Mouse (Mus musculus) forebrain, embryonic 14.5 days (tissue): ENCODE data around the gene Camk2d. TPM values are rescaled to one million over a fixed set of nuclear protein-coding genes. Genes with fewer than 3 reads are reported as not detected.

Experiments
- ATAC-seq: fragments of 200-750 bp; cut with Nextera tagmentation; 2 replicates; pipeline ENCODE4 v1.8.0; 2017; ENCODE audit warnings: mild to moderate bottlenecking, moderate library complexity
- DNase-seq: peaks from one replicate; pipeline ENCODE4 v3.0.0-alpha.2; 2015; ENCODE audit warnings: low spot score
- H3K27ac ChIP-seq: fragments of 300-500 bp; sonication (generic); 2 replicates; pipeline ENCODE4 v1.5.1; 2014; ENCODE audit warnings: low read depth, mild to moderate bottlenecking, control low read depth, low read length, moderate library complexity
- H3K27me3 ChIP-seq: fragments of 300-500 bp; sonication (generic); replicated peaks from 2 replicates; pipeline ENCODE4 v1.6.1; 2014; ENCODE audit warnings: low read length, control low read depth, mixed read lengths; ENCODE audit not compliant: control insufficient read depth, insufficient read depth
- H3K36me3 ChIP-seq: fragments of 300-500 bp; sonication (generic); 2 replicates; pipeline ENCODE4 v1.6.1; 2014; ENCODE audit warnings: low read length, control low read depth; ENCODE audit not compliant: control insufficient read depth, insufficient read depth
- H3K4me1 ChIP-seq: fragments of 300-500 bp; sonication (generic); 2 replicates; pipeline ENCODE4 v1.6.1; 2014; ENCODE audit warnings: antibody characterized with exemption, low read length, control low read depth; ENCODE audit not compliant: control insufficient read depth, insufficient read depth
- H3K4me2 ChIP-seq: fragments of 300-500 bp; sonication (generic); 2 replicates; pipeline ENCODE4 v1.6.1; 2014; ENCODE audit warnings: mild to moderate bottlenecking, control low read depth, low read length
- H3K4me3 ChIP-seq: fragments of 300-500 bp; sonication (generic); 2 replicates; pipeline ENCODE4 v1.5.1; 2014; ENCODE audit warnings: low read depth, low read length, control low read depth
- H3K9ac ChIP-seq: fragments of 300-500 bp; sonication (generic); 2 replicates; pipeline ENCODE4 v1.6.1; 2014; ENCODE audit warnings: mild to moderate bottlenecking, low read length, control low read depth, moderate library complexity
- H3K9me3 ChIP-seq: fragments of 300-500 bp; sonication (generic); replicated peaks from 2 replicates; pipeline ENCODE4 v1.6.1; 2016; ENCODE audit warnings: low read length, control low read depth, mixed read lengths; ENCODE audit not compliant: control insufficient read depth
- WGBS: fragments of 180-500 bp; shearing (Covaris S2); extraction: QIAGEN DNeasy Blood & Tissue Kit; methylation state at CpG from one replicate; pipeline ENCODE4 v1.1.7; 2014; 5-methylcytosine and 5-hydroxymethylcytosine counted together
- polyA plus RNA-seq: library from polyadenylated mRNA; unstranded; fragments of >200 nt; fragmentation: Nextera tagmentation; extraction: Ambion mirVana; gene quantifications from 2 replicates; pipeline ENCODE4 v1.2.1, GENCODE M21; 2014

Camk2d gene
- polyA plus RNA-seq, 1 experiment from 2014 or later = 25.5 TPM

- H3K9ac ChIP-seq = no peak overlapping the region
- ATAC-seq = peak; percentile 79; the same call in 1 of the 2 replicates
These were observed 129.5 kb downstream of the Camk2d start for GRCm38 (mm10) chr3:126725647-126726046.

GRCm38 (mm10) chr3:126727387-126727786, 131.3 kb downstream of the Camk2d start:
- Histone ChIP-seq H3K27ac (no peak overlapping the region), H3K4me3 (no peak overlapping the region)

More at GRCm38 (mm10) chr3:126725647-126726046, 129.5 kb downstream of the Camk2d start:
- H3K27ac ChIP-seq = no peak overlapping the region
- H3K4me1 ChIP-seq = peaks cover 2% of the 10 kb centered on the region; the same call in 1 of the 2 replicates
- no peak overlapping the region for H3K4me3 ChIP-seq
- no peak overlapping the region for H3K4me2 ChIP-seq
- peak; percentile 73 for DNase-seq
- no peaks in the 10 kb centered on the region for H3K27me3 ChIP-seq
- H3K36me3 ChIP-seq = no peaks in the 10 kb centered on the region
- H3K9me3 ChIP-seq = no peaks in the 10 kb centered on the region
- WGBS = 53% methylated on average over 9 of the region's 9 CpGs

GRCm38 (mm10) chr3:126730411-126730810, 134.3 kb downstream of the Camk2d start:
- H3K4me2 ChIP-seq = no peak overlapping the region
- H3K27me3 ChIP-seq = no peaks in the 10 kb centered on the region
- H3K36me3 ChIP-seq = no peaks in the 10 kb centered on the region
- no peak overlapping the region for H3K9ac ChIP-seq
- H3K4me3 ChIP-seq = no peak overlapping the region
- 92% methylated on average over 5 of the region's 5 CpGs for WGBS
- H3K9me3 ChIP-seq = no peaks in the 10 kb centered on the region
- DNase-seq = no peak
- no peak for ATAC-seq
- no peaks in the 10 kb centered on the region for H3K4me1 ChIP-seq
- H3K27ac ChIP-seq = no peak overlapping the region

More at GRCm38 (mm10) chr3:126727387-126727786, 131.3 kb downstream of the Camk2d start:
- H3K9me3 ChIP-seq = no peaks in the 10 kb centered on the region
- H3K4me2 ChIP-seq = no peak overlapping the region
- H3K36me3 ChIP-seq = no peaks in the 10 kb centered on the region
- DNase-seq (no peak), ATAC-seq (no peak)
- 95% methylated on average over 4 of the region's 4 CpGs for WGBS
- H3K9ac ChIP-seq = no peak overlapping the region
- H3K27me3 ChIP-seq = no peaks in the 10 kb centered on the region
- peaks cover 2% of the 10 kb centered on the region; the same call in 1 of the 2 replicates for H3K4me1 ChIP-seq

GRCm38 (mm10) chr3:126732323-126732722, 136.2 kb downstream of the Camk2d start:
- DNase-seq = no peak
- no peak for ATAC-seq
- H3K36me3 ChIP-seq = no peaks in the 10 kb centered on the region
- no peak overlapping the region for H3K9ac ChIP-seq
- H3K9me3 ChIP-seq = no peaks in the 10 kb centered on the region
- no peaks in the 10 kb centered on the region for H3K4me1 ChIP-seq
- no peak overlapping the region for H3K4me3 ChIP-seq
- no peak overlapping the region for H3K27ac ChIP-seq
- no peak overlapping the region for H3K4me2 ChIP-seq
- WGBS = 85% methylated on average over 2 of the region's 2 CpGs
- no peaks in the 10 kb centered on the region for H3K27me3 ChIP-seq

GRCm38 (mm10) chr3:126734533-126734932, 138.4 kb downstream of the Camk2d start:
- no peaks in the 10 kb centered on the region for H3K27me3 ChIP-seq
- no peak overlapping the region for H3K9ac ChIP-seq
- 83% methylated on average over 2 of the region's 2 CpGs for WGBS
- H3K4me1 ChIP-seq = no peaks in the 10 kb centered on the region
- no peaks in the 10 kb centered on the region for H3K9me3 ChIP-seq
- no peak overlapping the region for H3K27ac ChIP-seq
- H3K4me2 ChIP-seq = no peak overlapping the region
- ATAC-seq (no peak), DNase-seq (no peak)
- no peak overlapping the region for H3K4me3 ChIP-seq
- H3K36me3 ChIP-seq = no peaks in the 10 kb centered on the region

GRCm38 (mm10) chr3:126735211-126735610, 139.1 kb downstream of the Camk2d start:
- Histone ChIP-seq H3K36me3 (no peaks in the 10 kb centered on the region), H3K4me1 (no peaks in the 10 kb centered on the region), H3K4me2 (no peak overlapping the region), H3K9ac (no peak overlapping the region), H3K27ac (no peak overlapping the region), H3K4me3 (no peak overlapping the region), H3K9me3 (no peaks in the 10 kb centered on the region), H3K27me3 (no peaks in the 10 kb centered on the region)
- DNase-seq (no peak), ATAC-seq (no peak)
- 79% methylated on average over 5 of the region's 5 CpGs for WGBS

- DNase-seq (no peak), ATAC-seq (no peak)
- no peaks in the 10 kb centered on the region for H3K36me3 ChIP-seq
- H3K27me3 ChIP-seq = no peaks in the 10 kb centered on the region
- H3K27ac ChIP-seq = no peak overlapping the region
- H3K9me3 ChIP-seq = no peaks in the 10 kb centered on the region
- no peak overlapping the region for H3K4me2 ChIP-seq
- H3K4me1 ChIP-seq = no peaks in the 10 kb centered on the region
- no peak overlapping the region for H3K4me3 ChIP-seq
- WGBS = 90% methylated on average over 2 of the region's 2 CpGs
- no peak overlapping the region for H3K9ac ChIP-seq
These were observed 141.0 kb downstream of the Camk2d start for GRCm38 (mm10) chr3:126737128-126737527.

GRCm38 (mm10) chr3:126740146-126740545, 144.0 kb downstream of the Camk2d start:
- DNase-seq = no peak
- no peak overlapping the region for H3K4me2 ChIP-seq
- H3K4me1 ChIP-seq = no peaks in the 10 kb centered on the region; the same call in 1 of the 2 replicates
- no peaks in the 10 kb centered on the region for H3K36me3 ChIP-seq
- WGBS = 71% methylated on average over 1 of the region's 1 CpGs
- no peak overlapping the region for H3K27ac ChIP-seq
- no peaks in the 10 kb centered on the region for H3K27me3 ChIP-seq
- no peak overlapping the region for H3K4me3 ChIP-seq
- H3K9ac ChIP-seq = no peak overlapping the region
- no peak for ATAC-seq
- H3K9me3 ChIP-seq = no peaks in the 10 kb centered on the region

- Histone ChIP-seq H3K27me3 (no peaks in the 10 kb centered on the region), H3K9me3 (no peaks in the 10 kb centered on the region), H3K9ac (no peak overlapping the region), H3K4me3 (no peak overlapping the region), H3K27ac (no peak overlapping the region), H3K4me1 (peaks cover 3% of the 10 kb centered on the region; the same call in 1 of the 2 replicates), H3K4me2 (no peak overlapping the region), H3K36me3 (no peaks in the 10 kb centered on the region)
- no peak for DNase-seq
- 57% methylated on average over 3 of the region's 3 CpGs for WGBS
- no peak for ATAC-seq
These were observed 148.5 kb downstream of the Camk2d start for GRCm38 (mm10) chr3:126744432-126745133.
